Mouse (Mus musculus): ENCODE results near the gene Arhgap27.
"Not testable (repeated sequence)": the region's sequence is repeated elsewhere in the genome, so short reads cannot be mapped to it uniquely, and the experiment has no call there.

The Arhgap27 gene

GRCm38 (mm10) chr11:103292152-103292889 is 71.2 kb downstream of the Arhgap27 start:
- peak; percentile 69 for DNase-seq

- DNase-seq, result not testable (repeated sequence)
Observed at GRCm38 (mm10) chr11:103290841-103291240, 72.7 kb downstream of the Arhgap27 start.

- peak; percentile 41 for DNase-seq
Observed at GRCm38 (mm10) chr11:103288291-103288963, 75.1 kb downstream of the Arhgap27 start.

GRCm38 (mm10) chr11:103286910-103287309 is 76.6 kb downstream of the Arhgap27 start:
- no peak for DNase-seq

- DNase-seq, result peak; percentile 75
Observed at GRCm38 (mm10) chr11:103285951-103286350, 77.5 kb downstream of the Arhgap27 start.

GRCm38 (mm10) chr11:103285276-103285675 is 78.2 kb downstream of the Arhgap27 start:
- DNase-seq, result no peak

GRCm38 (mm10) chr11:103281784-103282183 is 81.7 kb downstream of the Arhgap27 start:
- no peak for DNase-seq

All from kidney, postnatal 10 days (tissue).